In genomic region chr9:54558731-54559130, GRCm38 (mm10) we compare ENCODE assay signal across 31 mouse cellular contexts. TPM values are rescaled to one million over a fixed set of nuclear protein-coding genes. Genes with fewer than 3 reads are reported as not detected.
DNase-seq lines count a peak whose midpoint lies in the region; ATAC-seq lines count a peak whose summit lies in the region.
"Had no signal": no experiment of that assay in that cellular context is flagged by ENCODE, and none has a peak within 500 bp of the region (broad histone marks: within the 10 kb centered on the region; RNA-seq: fewer than 3 reads in every experiment).

No protein-coding gene starts in this region.

- H3K36me3 ChIP-seq in hindbrain, embryonic 14.5 days (replicated peaks; ENCODE audit: control insufficient read depth, insufficient read depth) = no peaks in the 10 kb centered on the region
- no peaks in the 10 kb centered on the region for H3K36me3 ChIP-seq in hindbrain, embryonic 16.5 days (ENCODE audit: control insufficient read depth, insufficient read depth, low read length)
- no peaks in the 10 kb centered on the region for H3K36me3 ChIP-seq in neural tube, embryonic 13.5 days
- H3K36me3 ChIP-seq: forebrain, embryonic 10.5 days; liver, embryonic 13.5 days; midbrain, embryonic 12.5 days had no signal

- H3K4me1 ChIP-seq in hindbrain, embryonic 14.5 days (replicated peaks; ENCODE audit: control insufficient read depth, insufficient read depth, low read length) = no peaks in the 10 kb centered on the region; the same call in 1 of the 2 replicates
- H3K4me1 ChIP-seq in hindbrain, embryonic 16.5 days (ENCODE audit: control insufficient read depth, insufficient read depth, low read depth, low read length) = peaks cover 3% of the 10 kb centered on the region; the same call in 1 of the 2 replicates
- H3K4me1 ChIP-seq in neural tube, embryonic 13.5 days (replicated peaks) = peaks cover 10% of the 10 kb centered on the region
- H3K4me1 ChIP-seq: midbrain, embryonic 12.5 days had no signal

- no peaks in the 10 kb centered on the region for H3K9me3 ChIP-seq in hindbrain, embryonic 14.5 days (ENCODE audit: control insufficient read depth, low read length)
- no peaks in the 10 kb centered on the region for H3K9me3 ChIP-seq in hindbrain, embryonic 16.5 days (ENCODE audit: control insufficient read depth, low read length)
- H3K9me3 ChIP-seq in neural tube, embryonic 13.5 days = no peaks in the 10 kb centered on the region
- H3K9me3 ChIP-seq: forebrain, embryonic 10.5 days; liver, embryonic 13.5 days; midbrain, embryonic 12.5 days had no signal

- peak overlapping the region; percentile 77; the same call in 1 of the 2 replicates for H3K4me2 ChIP-seq in hindbrain, embryonic 14.5 days (replicated peaks)
- no peak overlapping the region; the same call in 1 of the 2 replicates for H3K4me2 ChIP-seq in hindbrain, embryonic 16.5 days (ENCODE audit: low read length)
- peak overlapping the region; percentile 66; the same call in 1 of the 2 replicates for H3K4me2 ChIP-seq in neural tube, embryonic 13.5 days

- ATAC-seq in hindbrain, embryonic 14.5 days (ENCODE audit: low FRiP score) = no peak
- no peak for ATAC-seq in hindbrain, embryonic 16.5 days
- no peak for ATAC-seq in neural tube, embryonic 13.5 days (ENCODE audit: low read depth)
- ATAC-seq: activated CD4-positive, CD25-positive, alpha-beta regulatory T cell, adult 4 months; inflammation-experienced regulatory T-cells, adult 6 months had no signal

- no peak for DNase-seq in hindbrain, embryonic 14.5 days (ENCODE audit: low spot score)
- DNase-seq in neural tube, embryonic 10.5 days (ENCODE audit: extremely low spot score, low spot score) = no peak
- peak; percentile 17 to 27 for DNase-seq in gastrocnemius, postnatal 36 days
- DNase-seq in frontal cortex, postnatal 10 days (ENCODE audit: low spot score in 2 of 2) = no peak
- no peak for DNase-seq in heart, adult 11 months
- DNase-seq: adrenal gland, adult 8-10 months; cerebellum, adult 18-20 months; cerebellum, postnatal 36 days; embryo, embryonic 11 days; kidney, adult 8-10 months; kidney, postnatal 36 days; liver, embryonic 13.5 days; lung, adult 2 months; lung, postnatal 14 days; retina, postnatal 1 day; right cerebral cortex, postnatal 25 days; thymus, postnatal 25 days had no signal

- no peaks in the 10 kb centered on the region for H3K27me3 ChIP-seq in hindbrain, embryonic 14.5 days (ENCODE audit: control insufficient read depth, insufficient read depth, low read length)
- H3K27me3 ChIP-seq in hindbrain, embryonic 16.5 days (replicated peaks; ENCODE audit: control insufficient read depth, insufficient read depth, low read length) = no peaks in the 10 kb centered on the region
- peaks cover 4% of the 10 kb centered on the region; the same call in 1 of the 2 replicates for H3K27me3 ChIP-seq in neural tube, embryonic 13.5 days

- H3K4me3 ChIP-seq in hindbrain, embryonic 14.5 days (replicated peaks; ENCODE audit: low read length) = no peak overlapping the region
- no peak overlapping the region for H3K4me3 ChIP-seq in hindbrain, embryonic 16.5 days (ENCODE audit: low read length)
- H3K4me3 ChIP-seq in neural tube, embryonic 13.5 days = no peak overlapping the region

- 85% methylated on average over 8 of the region's 8 CpGs for WGBS in hindbrain, embryonic 14.5 days
- 78% methylated on average over 8 of the region's 8 CpGs for WGBS in hindbrain, embryonic 16.5 days
- 81% methylated on average over 8 of the region's 8 CpGs for WGBS in neural tube, embryonic 13.5 days

- no peak overlapping the region for H3K9ac ChIP-seq in hindbrain, embryonic 14.5 days
- H3K9ac ChIP-seq in hindbrain, embryonic 16.5 days (ENCODE audit: low read depth, low read length) = no peak overlapping the region
- no peak overlapping the region for H3K9ac ChIP-seq in neural tube, embryonic 13.5 days

- no peak overlapping the region for H3K27ac ChIP-seq in hindbrain, embryonic 14.5 days
- H3K27ac ChIP-seq in hindbrain, embryonic 16.5 days (ENCODE audit: low read depth, low read length) = no peak overlapping the region
- H3K27ac ChIP-seq in neural tube, embryonic 13.5 days (replicated peaks) = no peak overlapping the region
- H3K27ac ChIP-seq: forebrain, embryonic 10.5 days; liver, embryonic 13.5 days; midbrain, embryonic 12.5 days had no signal

- intact Hi-C loops in gastrocnemius, postnatal 36 days (cut with DNase I) = no loop called here

RNA-seq across cellular contexts. Expression of gene Cib2, which starts 1.3 kb away (rescaled TPM):
- 67.3 and 69.4 TPM in 2 replicates for polyA plus RNA-seq in hindbrain, embryonic 14.5 days (2014; fragmentation: Nextera tagmentation; extraction: Ambion mirVana)
- polyA plus RNA-seq in hindbrain, embryonic 16.5 days (2015; fragmentation: Nextera tagmentation; extraction: Ambion mirVana) = 61.7 and 78.6 TPM in 2 replicates
- polyA plus RNA-seq in neural tube, embryonic 13.5 days (2015; fragmentation: Nextera tagmentation; extraction: Ambion mirVana) = 45.9 and 46.2 TPM in 2 replicates
- total RNA-seq in gastrocnemius, postnatal 36 days (2021) = 100 to 1,000 TPM; 113 to 142 TPM

RNA-seq across cellular contexts. Expression of gene Sh2d7, which starts 19.9 kb away (rescaled TPM):
- not detected in 2 replicates for polyA plus RNA-seq in hindbrain, embryonic 14.5 days (2014; fragmentation: Nextera tagmentation; extraction: Ambion mirVana)
- polyA plus RNA-seq in hindbrain, embryonic 16.5 days (2015; fragmentation: Nextera tagmentation; extraction: Ambion mirVana) = 0.05 TPM in 1 of 2 replicates, not detected in the other
- polyA plus RNA-seq in neural tube, embryonic 13.5 days (2015; fragmentation: Nextera tagmentation; extraction: Ambion mirVana) = not detected in 2 replicates
- not detected for total RNA-seq in gastrocnemius, postnatal 36 days (2021)
- total RNA-seq: adrenal gland, adult 8-10 months; heart, adult 8-10 months; heart, postnatal 25 days; layer of hippocampus, adult 8-10 months; left cerebral cortex, postnatal 14 days; megakaryocyte progenitor cell, adult 5-6 weeks had no signal
- polyA plus RNA-seq: activated CD4-positive, CD25-positive, alpha-beta regulatory T cell, adult 4 months; forebrain, embryonic 10.5 days; heart, embryonic 14.5 days; inflammation-experienced regulatory T-cells, adult 6 months; limb, embryonic 14.5 days; liver, embryonic 13.5 days; stomach, embryonic 14.5 days had no signal

RNA-seq across cellular contexts. Expression of gene Idh3a, which starts 27.4 kb away (rescaled TPM):
- polyA plus RNA-seq in hindbrain, embryonic 14.5 days (2014; fragmentation: Nextera tagmentation; extraction: Ambion mirVana) = 166 and 198 TPM in 2 replicates
- polyA plus RNA-seq in hindbrain, embryonic 16.5 days (2015; fragmentation: Nextera tagmentation; extraction: Ambion mirVana) = 164 and 191 TPM in 2 replicates
- 121 and 122 TPM in 2 replicates for polyA plus RNA-seq in neural tube, embryonic 13.5 days (2015; fragmentation: Nextera tagmentation; extraction: Ambion mirVana)
- 100 to 1,000 TPM; 564 to 571 TPM for total RNA-seq in gastrocnemius, postnatal 36 days (2021)

RNA-seq across cellular contexts. Expression of gene Dmxl2, which starts 57.3 kb away (rescaled TPM):
- polyA plus RNA-seq in hindbrain, embryonic 14.5 days (2014; fragmentation: Nextera tagmentation; extraction: Ambion mirVana) = 71.2 and 71.8 TPM in 2 replicates
- 52.8 and 65.4 TPM in 2 replicates for polyA plus RNA-seq in hindbrain, embryonic 16.5 days (2015; fragmentation: Nextera tagmentation; extraction: Ambion mirVana)
- 43.7 and 48.2 TPM in 2 replicates for polyA plus RNA-seq in neural tube, embryonic 13.5 days (2015; fragmentation: Nextera tagmentation; extraction: Ambion mirVana)
- 1 to 10 TPM; 2.6 to 2.7 TPM for total RNA-seq in gastrocnemius, postnatal 36 days (2021)

Comparison
In these comparisons a context has a peak if more than half of its experiments do, and no peak if none do; other contexts are left out.
1. DNase-seq: peak in gastrocnemius, postnatal 36 days (2 of 2); none in hindbrain, embryonic 14.5 days (single experiment), neural tube, embryonic 10.5 days (single experiment), frontal cortex, postnatal 10 days (0 of 2) and heart, adult 11 months (single experiment).